Mouse (Mus musculus) macrophage (primary cell): ENCODE measurements around the gene Clpb. TPM values are rescaled to one million over a fixed set of nuclear protein-coding genes. Genes with fewer than 3 reads are reported as not detected.

Experiments
- H3K27ac ChIP-seq: fragments of 350-480 bp; formaldehyde crosslinking; 2 replicates; pipeline ENCODE4 v1.9.0; 2021
- H3K36me3 ChIP-seq: fragments of 350-480 bp; formaldehyde crosslinking; 2 replicates; pipeline ENCODE4 v1.9.0; 2021; ENCODE audit errors: inconsistent target
- H3K4me3 ChIP-seq: fragments of 350-480 bp; formaldehyde crosslinking; 2 replicates; pipeline ENCODE4 v1.9.0; 2021; ENCODE audit errors: inconsistent target
- H3K79me2 ChIP-seq: fragments of 350-480 bp; formaldehyde crosslinking; 2 replicates; pipeline ENCODE4 v1.9.0; 2021; ENCODE audit errors: inconsistent target
- WGBS: methylation state at CpG from one replicate; pipeline ENCODE4 v1.1.7; 2026; ENCODE audit warnings: inconsistent platforms; ENCODE audit not compliant: missing documents; 5-methylcytosine and 5-hydroxymethylcytosine counted together
- polyA plus RNA-seq: library from polyadenylated mRNA; stranded (reverse); fragments of 250-400 nt; gene quantifications from 3 replicates; pipeline ENCODE4 v1.2.4, GENCODE M21; 2018; ENCODE audit warnings: inconsistent platforms

The Clpb gene
- polyA plus RNA-seq, 1 experiment from 2014 or later: 11.3 TPM

DNA sequence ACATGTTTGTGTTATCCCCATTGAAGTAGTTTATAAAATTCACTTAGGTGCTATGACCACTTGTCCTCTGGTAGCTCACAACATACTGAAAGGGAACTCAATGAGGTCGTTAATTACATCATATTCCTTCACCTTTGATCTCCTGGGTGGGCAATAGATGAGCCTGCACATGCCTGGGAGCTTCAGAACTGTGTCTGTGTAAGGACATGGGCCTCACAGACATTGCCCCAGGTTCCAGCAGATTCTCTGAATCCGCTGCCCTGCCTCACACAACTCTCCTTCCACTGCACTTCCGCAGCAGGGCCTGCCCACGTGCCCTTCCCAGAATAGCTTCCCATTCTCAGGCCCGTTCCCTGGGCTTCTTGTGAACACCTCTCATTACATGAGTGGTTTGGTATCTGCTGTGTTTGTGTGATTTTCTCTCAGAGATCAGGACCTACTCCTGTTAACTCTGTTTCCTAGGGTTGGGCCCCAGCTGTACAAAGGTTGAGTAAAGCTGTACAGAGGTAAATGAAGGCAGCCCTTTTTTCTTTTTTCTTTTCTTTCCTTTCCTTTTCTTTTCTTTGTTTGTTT, 104.0 kb downstream of the Clpb start:
- no peaks in the 10 kb centered on the region for H3K79me2 ChIP-seq
- 92% methylated on average over 5 of the region's 5 CpGs for WGBS
- no peaks in the 10 kb centered on the region for H3K36me3 ChIP-seq
- H3K4me3 ChIP-seq: no peak overlapping the region
- H3K27ac ChIP-seq: no peak overlapping the region

DNA sequence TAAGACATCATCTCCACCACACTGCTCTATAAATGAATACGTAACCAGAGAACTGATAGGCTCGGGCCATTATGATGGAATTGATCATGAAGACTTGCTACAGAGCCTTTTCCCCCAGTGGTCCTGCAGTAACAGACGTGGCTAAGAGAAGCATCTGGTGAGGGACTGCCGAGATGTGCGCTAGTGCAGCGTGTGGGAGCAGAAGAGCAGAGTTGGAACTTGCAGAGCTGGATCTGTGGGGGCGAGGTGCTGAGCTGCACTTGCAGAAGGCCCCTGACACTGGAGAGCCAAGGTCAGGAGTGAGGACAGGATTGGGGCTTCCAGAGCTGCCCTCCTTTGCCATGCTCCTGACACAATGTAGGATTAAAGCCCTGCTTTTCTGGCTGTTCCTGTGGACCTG, 106.6 kb downstream of the Clpb start:
- H3K79me2 ChIP-seq: no peaks in the 10 kb centered on the region
- no peaks in the 10 kb centered on the region for H3K36me3 ChIP-seq
- WGBS: 94% methylated on average over 7 of the region's 7 CpGs
- H3K4me3 ChIP-seq: no peak overlapping the region
- no peak overlapping the region for H3K27ac ChIP-seq

DNA sequence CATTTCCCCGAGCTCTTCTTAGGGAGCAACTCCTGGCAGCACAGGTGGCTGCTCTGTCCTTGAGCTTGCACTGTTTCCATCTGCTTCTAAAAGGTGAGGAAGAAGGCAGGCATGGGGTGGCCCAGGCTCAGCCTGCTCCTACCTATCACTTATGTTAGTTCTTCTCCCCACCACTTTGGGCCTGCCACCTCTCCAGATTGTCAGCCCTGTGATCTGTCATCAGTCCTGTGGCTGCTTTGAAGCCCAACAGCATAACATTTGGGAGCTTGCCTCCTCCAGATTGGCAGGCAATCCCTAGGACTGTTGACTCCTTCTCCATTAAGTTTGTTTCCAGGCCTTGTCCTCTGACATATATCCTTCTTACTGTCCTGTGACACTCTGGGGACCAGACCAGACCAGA, 108.2 kb downstream of the Clpb start:
- WGBS: 83% methylated on average over 1 of the region's 1 CpGs
- Histone ChIP-seq H3K27ac (no peak overlapping the region), H3K79me2 (no peaks in the 10 kb centered on the region), H3K4me3 (no peak overlapping the region), H3K36me3 (no peaks in the 10 kb centered on the region)

DNA sequence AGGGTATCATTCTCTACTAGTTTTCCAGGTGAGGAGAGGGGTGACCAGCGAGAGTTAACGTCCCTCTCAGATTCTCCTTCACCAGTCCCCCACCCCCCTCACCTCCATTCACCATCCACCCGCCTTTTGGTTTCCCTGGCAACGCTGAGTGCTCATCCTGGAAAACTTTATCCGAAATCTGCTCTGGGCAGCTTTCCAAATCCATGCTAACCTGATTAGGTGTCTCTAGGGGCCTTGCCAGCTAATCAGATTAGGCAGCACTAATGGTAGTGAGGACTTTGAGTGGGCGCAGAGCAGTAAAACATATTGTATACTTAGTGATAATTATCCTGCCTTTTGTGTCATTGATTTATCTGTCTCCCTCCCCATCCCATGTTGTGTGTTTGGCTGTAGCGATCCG, 109.3 kb downstream of the Clpb start:
- Histone ChIP-seq H3K36me3 (no peaks in the 10 kb centered on the region), H3K27ac (no peak overlapping the region), H3K79me2 (no peaks in the 10 kb centered on the region), H3K4me3 (no peak overlapping the region)
- 96% methylated on average over 8 of the region's 8 CpGs for WGBS

DNA sequence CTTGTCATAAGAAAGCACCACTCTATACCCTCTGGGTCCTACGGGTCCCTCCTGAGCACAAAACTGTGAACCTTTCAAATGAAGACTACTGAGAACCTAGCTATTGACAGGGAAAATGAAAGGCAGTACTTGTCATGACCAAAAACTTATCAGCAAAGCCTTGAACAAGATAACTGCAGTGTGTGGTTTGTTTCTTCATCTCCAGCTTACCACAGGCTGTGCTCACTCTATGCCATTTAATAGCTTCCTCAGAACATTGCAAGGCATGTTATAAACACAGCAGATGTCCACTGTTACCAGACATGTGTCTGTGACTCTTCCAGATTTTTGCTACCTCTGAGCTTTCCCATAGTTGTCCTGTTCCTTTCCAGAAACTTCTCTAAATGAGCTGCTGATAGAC, 113.6 kb downstream of the Clpb start:
- WGBS: 100% methylated on average over 1 of the region's 1 CpGs

DNA sequence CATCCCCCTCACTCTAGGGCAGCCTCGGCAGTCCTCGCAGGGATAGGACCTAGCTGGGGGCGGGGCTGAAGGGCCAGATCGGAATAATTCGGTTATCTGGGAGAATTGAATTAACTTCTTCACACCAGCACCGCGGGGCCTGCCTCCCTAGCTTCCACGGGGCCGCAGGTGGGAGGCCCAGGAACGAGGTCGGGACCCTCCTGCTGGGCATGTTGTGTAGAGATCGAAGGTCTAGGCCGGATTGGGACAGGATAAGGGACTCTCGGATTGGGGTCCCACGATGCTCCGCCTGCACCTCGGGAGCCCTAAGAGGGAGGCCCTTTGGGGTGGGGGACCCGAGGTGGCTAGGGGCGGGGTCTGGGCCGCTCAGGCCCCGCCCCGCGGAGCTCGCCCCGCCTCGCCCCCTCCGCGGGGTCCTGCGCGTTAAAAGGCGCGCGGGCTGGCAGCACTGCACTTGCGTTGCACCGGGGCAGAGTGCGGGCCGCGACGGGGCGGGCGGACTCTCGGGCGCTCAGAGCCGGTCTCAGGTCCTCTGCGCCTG, 154.5 kb downstream of the Clpb start, which contains the start of gene Phox2a:
TSS of gene Phox2a (plus strand) at position 453 of the 541 bp plus-strand sequence.
- Histone ChIP-seq H3K27ac (no peak within 1 kb of the TSS), H3K79me2 (no peaks in the 10 kb centered on the region), H3K36me3 (no peaks in the 10 kb centered on the region), H3K4me3 (no peak within 1 kb of the TSS)
- WGBS: 8% methylated on average over 45 of the region's 45 CpGs

More for the DNA sequence above, 113.6 kb downstream of the Clpb start:
- Histone ChIP-seq H3K4me3 (no peak overlapping the region), H3K36me3 (no peaks in the 10 kb centered on the region), H3K27ac (no peak overlapping the region), H3K79me2 (no peaks in the 10 kb centered on the region)

DNA sequence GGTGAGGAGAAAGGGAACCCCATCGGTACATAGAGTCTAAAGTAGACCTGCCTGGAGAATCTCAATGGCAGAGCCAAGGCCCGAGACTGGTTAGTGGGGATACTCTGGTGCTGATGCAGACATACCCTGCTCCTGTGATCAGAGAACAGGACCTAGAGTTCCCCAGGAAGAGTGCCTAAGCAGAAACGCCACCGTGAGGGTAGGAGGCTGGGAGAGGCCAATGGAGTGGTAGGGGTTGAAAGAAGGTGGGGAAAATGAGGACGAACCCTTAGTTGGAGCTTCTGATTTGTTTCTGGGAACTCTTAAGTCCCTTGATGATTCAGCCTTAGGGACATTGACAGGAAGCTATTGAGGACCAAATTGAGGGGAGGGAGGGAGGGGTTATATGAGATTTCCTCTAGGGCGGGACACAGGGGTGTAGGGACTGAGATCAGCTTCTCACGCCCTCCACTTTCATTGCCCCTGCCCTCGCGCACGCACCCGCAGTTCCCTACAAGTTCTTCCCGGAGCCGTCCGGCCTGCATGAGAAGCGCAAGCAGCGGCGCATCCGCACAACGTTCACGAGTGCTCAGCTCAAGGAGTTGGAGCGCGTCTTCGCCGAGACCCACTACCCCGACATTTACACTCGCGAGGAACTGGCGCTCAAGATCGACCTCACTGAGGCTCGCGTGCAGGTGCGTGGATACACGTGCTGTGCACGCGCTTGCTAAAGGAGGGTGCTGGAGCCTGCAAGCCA, 157.0 kb downstream of the Clpb start:
- H3K4me3 ChIP-seq: no peak overlapping the region
- 10% methylated on average over 35 of the region's 35 CpGs for WGBS
- H3K36me3 ChIP-seq: peaks cover 19% of the 10 kb centered on the region; the same call in 1 of the 2 replicates
- H3K27ac ChIP-seq: no peak overlapping the region
- no peaks in the 10 kb centered on the region for H3K79me2 ChIP-seq

DNA sequence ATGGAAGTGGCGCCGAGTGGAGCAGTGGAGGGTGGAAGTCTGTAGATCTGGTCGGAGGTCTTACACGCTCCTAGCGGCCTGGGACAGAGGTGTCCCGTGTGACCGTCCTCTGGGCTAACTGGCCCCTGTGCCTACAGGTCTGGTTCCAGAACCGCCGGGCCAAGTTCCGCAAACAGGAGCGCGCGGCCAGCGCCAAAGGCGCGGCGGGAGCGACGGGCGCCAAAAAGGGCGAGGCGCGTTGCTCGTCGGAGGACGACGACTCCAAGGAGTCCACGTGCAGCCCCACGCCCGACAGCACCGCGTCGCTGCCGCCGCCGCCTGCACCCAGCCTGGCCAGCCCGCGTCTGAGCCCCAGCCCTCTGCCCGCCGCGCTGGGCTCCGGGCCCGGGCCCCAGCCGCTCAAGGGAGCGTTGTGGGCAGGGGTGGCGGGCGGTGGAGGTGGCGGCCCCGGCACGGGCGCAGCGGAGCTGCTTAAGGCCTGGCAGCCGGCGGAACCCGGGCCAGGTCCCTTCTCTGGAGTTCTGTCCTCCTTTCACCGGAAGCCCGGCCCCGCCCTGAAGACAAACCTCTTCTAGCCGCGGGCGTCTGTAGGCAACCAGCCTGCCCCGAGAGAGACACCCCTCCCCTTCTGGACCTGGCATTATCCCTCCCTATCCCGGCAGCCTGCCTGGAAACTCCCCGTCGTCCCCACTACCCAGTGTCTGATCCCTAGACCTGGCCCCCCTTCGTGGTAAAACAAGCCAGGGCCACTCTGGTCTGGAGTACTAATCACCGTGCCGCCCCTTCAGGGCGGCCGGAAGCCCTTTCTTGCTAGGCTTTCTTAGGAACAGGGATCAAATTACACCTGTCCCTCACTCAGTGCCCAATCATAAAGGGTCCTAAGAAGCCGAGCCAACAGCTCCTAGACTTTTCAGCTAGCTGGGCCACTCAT, 158.4 kb downstream of the Clpb start:
- Histone ChIP-seq H3K4me3 (no peak overlapping the region), H3K79me2 (no peaks in the 10 kb centered on the region), H3K27ac (no peak overlapping the region), H3K36me3 (peaks cover 33% of the 10 kb centered on the region)
- WGBS: 3% methylated on average over 69 of the region's 71 CpGs

DNA sequence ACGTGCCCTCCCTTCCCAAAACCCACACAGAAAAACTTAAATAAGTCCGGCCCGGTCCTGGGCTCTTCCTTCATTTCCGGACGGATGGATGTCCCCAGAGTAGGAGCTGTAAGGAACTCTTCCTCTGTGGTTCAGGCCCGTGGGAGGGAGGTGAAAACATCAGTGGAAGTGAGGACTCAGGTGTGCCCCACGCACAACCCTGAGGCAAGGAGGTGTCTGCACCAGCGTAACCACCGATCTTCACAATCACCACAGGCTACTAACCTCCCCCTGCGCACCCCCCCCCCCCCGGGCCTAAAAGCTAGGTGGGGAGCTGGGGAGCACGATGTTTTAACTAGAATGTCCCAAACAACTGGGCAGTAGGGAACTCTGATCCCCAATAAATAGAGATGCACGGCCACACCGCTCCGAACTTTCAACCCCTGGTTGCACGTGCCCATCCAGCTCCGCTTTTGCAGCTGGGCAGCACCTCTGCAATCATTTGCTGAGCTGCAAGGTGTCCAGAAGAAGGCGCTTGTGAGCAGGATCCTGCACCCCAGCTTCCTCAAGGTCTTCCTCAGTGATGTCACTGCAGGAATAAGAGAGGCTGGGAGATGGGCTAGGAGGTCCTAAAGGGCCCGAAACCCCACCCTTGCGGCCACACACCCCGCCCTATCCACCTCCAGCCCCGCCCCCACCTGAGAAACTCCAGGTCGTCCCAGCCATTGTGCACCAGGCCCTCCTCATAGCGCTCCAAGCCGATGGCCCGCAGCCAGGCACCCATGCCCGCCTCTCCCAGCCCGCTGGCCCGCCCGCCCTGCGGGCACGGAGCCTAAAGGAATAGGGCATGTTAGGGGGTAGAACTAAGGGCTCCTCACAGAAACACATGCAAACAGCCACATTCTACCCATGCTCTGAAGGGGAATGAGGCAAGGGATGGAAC, 159.7 kb downstream of the Clpb start:
- Histone ChIP-seq H3K79me2 (no peaks in the 10 kb centered on the region), H3K4me3 (no peak overlapping the region), H3K36me3 (peaks cover 46% of the 10 kb centered on the region), H3K27ac (no peak overlapping the region)
- 80% methylated on average over 27 of the region's 32 CpGs for WGBS

DNA sequence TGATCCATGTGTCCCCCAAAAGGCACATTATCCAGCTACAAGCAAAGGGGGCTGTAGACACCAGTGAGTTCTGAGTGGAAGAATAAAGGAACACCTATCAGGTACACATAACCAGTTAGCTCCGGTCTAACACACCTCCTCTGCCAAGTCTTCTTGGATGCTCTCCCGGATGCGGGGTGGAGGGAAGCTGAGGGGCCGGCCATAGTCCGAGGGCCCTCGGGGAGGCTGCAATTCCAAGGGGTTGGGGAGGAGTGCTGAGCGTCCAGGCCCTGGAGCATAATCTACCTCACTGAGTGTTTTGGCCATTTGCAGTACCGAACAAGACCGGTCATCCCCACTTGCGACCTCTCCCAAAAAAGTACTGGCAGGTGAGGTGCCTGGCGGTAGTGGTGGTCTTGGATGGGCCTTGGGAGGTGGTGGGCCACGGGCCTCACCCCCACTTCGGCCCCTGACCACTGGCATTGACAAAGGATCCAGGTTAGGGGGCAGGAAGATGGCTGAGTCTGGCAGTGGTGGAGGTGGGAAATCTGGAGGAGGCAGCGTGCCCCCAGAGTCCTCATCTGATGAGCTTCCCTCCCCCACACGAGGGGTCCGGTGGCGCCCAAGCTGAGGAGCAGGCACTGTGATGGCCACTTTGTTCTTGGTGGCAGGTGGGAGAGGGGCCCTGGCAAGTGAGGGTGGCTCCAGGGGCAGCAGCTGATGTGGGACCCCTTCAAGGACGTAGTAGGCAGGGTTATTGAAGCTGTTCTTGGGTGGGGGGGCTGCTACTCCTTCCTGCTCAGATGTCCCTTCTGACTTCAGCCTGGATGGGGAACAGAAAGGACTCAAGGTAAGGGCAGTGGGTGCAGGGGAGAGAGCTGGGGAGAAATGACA, 160.6 kb downstream of the Clpb start:
- Histone ChIP-seq H3K27ac (no peak overlapping the region), H3K36me3 (peaks cover 55% of the 10 kb centered on the region), H3K79me2 (no peaks in the 10 kb centered on the region), H3K4me3 (no peak overlapping the region)
- 94% methylated on average over 18 of the region's 18 CpGs for WGBS

DNA sequence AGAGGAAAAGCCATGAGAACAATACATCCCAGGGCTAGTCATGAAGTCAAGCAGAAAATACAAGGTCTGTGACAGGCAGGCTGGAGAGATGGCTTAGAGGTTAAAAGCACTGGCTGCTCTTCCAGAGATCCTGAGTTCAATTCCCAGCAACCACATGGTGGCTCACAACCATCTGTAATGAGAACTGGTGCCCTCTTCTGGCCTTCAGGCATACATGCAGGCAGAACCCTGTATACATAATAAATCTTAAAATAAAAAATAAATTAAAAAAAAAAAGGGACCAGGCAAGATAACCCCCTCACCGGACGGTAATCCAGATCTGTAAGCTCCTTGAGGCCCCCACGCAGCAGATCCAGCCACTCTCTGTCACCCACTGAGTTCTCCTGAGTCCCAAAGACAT, 166.9 kb downstream of the Clpb start:
- Histone ChIP-seq H3K79me2 (peaks cover 28% of the 10 kb centered on the region), H3K27ac (no peak overlapping the region), H3K4me3 (no peak overlapping the region), H3K36me3 (peaks cover 92% of the 10 kb centered on the region)
- WGBS: 91% methylated on average over 3 of the region's 3 CpGs

DNA sequence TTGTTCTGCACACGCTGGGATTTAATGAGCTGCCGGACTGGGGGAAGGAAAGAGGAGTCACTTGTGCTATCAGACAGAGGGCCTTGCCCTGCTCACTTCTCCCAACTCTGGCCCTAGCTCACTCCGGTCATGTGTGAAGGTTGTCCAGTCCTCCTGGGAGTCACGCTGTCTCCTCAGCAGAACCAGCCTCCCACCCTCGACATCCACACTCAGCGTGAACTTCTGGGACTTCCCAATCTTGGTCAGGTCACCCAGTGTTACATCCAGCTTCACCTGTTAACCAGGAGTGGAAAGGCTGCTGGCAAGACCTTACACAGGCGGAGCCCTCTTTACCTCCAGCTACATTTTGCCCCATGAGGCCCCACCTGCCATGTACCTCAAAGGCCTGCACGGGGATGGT, 168.0 kb downstream of the Clpb start:
- H3K36me3 ChIP-seq: peaks cover 82% of the 10 kb centered on the region
- H3K79me2 ChIP-seq: peaks cover 38% of the 10 kb centered on the region
- 90% methylated on average over 8 of the region's 8 CpGs for WGBS
- H3K27ac ChIP-seq: no peak overlapping the region
- H3K4me3 ChIP-seq: no peak overlapping the region

DNA sequence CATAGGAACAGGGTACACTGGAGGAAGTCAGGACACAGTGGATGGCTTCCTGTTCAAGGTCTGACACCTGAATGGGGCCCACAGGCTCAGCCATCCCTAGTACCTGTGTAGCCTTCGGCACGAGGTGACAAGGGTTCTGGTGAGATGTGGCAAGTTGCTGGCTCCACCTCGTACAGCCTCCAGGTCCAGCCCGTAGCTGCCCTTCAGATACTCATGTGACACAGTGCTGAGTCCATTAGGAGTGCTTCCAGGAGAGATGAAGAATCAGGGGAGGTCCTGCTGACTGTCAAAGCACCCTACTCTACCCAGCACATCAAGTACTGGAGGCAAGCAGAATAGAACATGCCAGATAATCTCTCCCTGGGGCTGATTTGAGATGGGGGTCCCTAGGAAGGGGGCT, 168.9 kb downstream of the Clpb start:
- Histone ChIP-seq H3K27ac (no peak overlapping the region), H3K79me2 (peaks cover 46% of the 10 kb centered on the region), H3K4me3 (no peak overlapping the region), H3K36me3 (peaks cover 72% of the 10 kb centered on the region)
- 96% methylated on average over 4 of the region's 4 CpGs for WGBS
